Mouse (Mus musculus): ENCODE results near the gene Nrk. TPM values are rescaled to one million over a fixed set of nuclear protein-coding genes. Genes with fewer than 3 reads are reported as not detected.

Gene Nrk
- polyA plus RNA-seq, 1 experiment, result 0.01 TPM

- H3K27me3 ChIP-seq (ENCODE audit: control insufficient read depth), result no peaks in the 10 kb centered on the region
- no peaks in the 10 kb centered on the region for H3K9me3 ChIP-seq (ENCODE audit: control insufficient read depth, low read length)
- no peaks in the 10 kb centered on the region for H3K4me1 ChIP-seq (ENCODE audit: control insufficient read depth)
- H3K4me3 ChIP-seq (replicated peaks), result no peak overlapping the region
- TF ChIP-seq GATA1 (IDR thresholded peaks at IDR 0.05; ENCODE audit: low read length) (no peak), TAL1 (IDR thresholded peaks at IDR 0.05; ENCODE audit: low read length) (no peak)
- no peaks in the 10 kb centered on the region for H3K36me3 ChIP-seq (ENCODE audit: control insufficient read depth)
Measured at GRCm38 (mm10) chrX:139026532-139027097, 112.4 kb downstream of the Nrk start.

- Histone ChIP-seq H3K4me1 (ENCODE audit: control insufficient read depth) (no peaks in the 10 kb centered on the region), H3K9me3 (ENCODE audit: control insufficient read depth, low read length) (no peaks in the 10 kb centered on the region), H3K27me3 (ENCODE audit: control insufficient read depth) (no peaks in the 10 kb centered on the region), H3K36me3 (ENCODE audit: control insufficient read depth) (no peaks in the 10 kb centered on the region), H3K4me3 (replicated peaks) (no peak overlapping the region)
- TF ChIP-seq TAL1 (IDR thresholded peaks at IDR 0.05; ENCODE audit: low read length), result no peak
- TF ChIP-seq GATA1 (IDR thresholded peaks at IDR 0.05; ENCODE audit: low read length), result no peak
Measured at GRCm38 (mm10) chrX:139027296-139027695, 113.1 kb downstream of the Nrk start.

DNA sequence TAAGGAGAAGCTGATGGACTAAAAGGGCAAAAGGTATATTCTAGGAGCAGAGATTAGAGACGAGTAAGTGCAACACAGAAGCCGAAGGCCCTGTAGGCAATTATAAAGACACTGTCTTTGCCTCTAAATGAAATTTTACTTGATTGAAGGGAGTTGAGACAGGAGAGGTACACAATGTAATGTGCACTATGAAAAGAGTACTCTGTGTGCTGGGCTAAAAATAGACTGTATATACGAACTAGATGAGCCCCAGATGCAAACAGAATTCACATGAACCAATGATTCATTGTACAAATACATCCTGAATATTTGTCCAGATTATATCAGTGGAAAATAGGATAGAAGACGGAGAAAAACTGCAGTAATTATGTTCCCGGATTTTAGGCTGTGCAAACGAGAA is 113.7 kb downstream of the Nrk start:
- H3K9me3 ChIP-seq (ENCODE audit: control insufficient read depth, low read length), result no peaks in the 10 kb centered on the region
- H3K4me3 ChIP-seq (replicated peaks), result no peak overlapping the region
- H3K36me3 ChIP-seq (ENCODE audit: control insufficient read depth), result no peaks in the 10 kb centered on the region
- TF ChIP-seq TAL1 (IDR thresholded peaks at IDR 0.05; ENCODE audit: low read length), result no peak
- no peak for TF ChIP-seq GATA1 (IDR thresholded peaks at IDR 0.05; ENCODE audit: low read length)
- no peaks in the 10 kb centered on the region for H3K4me1 ChIP-seq (ENCODE audit: control insufficient read depth)
- no peaks in the 10 kb centered on the region for H3K27me3 ChIP-seq (ENCODE audit: control insufficient read depth)

DNA sequence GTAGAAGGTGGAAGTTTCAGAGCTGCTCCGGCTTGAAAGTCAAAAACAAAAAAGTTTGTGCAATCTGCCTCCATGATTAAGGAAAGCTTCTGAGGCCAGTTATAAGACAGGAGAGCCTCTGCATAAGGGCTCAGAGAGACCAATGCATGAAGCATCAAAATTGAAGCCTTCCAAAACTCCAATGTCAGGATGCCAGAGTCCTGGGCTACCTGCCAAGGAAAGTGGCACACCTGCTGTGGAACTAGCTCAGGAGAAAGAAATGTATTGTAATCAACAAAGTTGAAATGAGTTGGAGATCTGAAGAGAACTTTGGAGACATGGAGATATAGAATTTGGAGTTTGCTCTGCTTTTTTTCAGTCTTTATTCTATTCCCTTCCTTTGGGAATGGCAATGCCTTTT is 123.4 kb downstream of the Nrk start:
- Histone ChIP-seq H3K4me3 (replicated peaks) (no peak overlapping the region), H3K36me3 (ENCODE audit: control insufficient read depth) (no peaks in the 10 kb centered on the region), H3K9me3 (ENCODE audit: control insufficient read depth, low read length) (no peaks in the 10 kb centered on the region), H3K4me1 (ENCODE audit: control insufficient read depth) (no peaks in the 10 kb centered on the region), H3K27me3 (ENCODE audit: control insufficient read depth) (no peaks in the 10 kb centered on the region)
- TF ChIP-seq GATA1 (IDR thresholded peaks at IDR 0.05; ENCODE audit: low read length) (no peak), TAL1 (IDR thresholded peaks at IDR 0.05; ENCODE audit: low read length) (no peak)

- TF ChIP-seq TAL1 (IDR thresholded peaks at IDR 0.05; ENCODE audit: low read length) (no peak), GATA1 (IDR thresholded peaks at IDR 0.05; ENCODE audit: low read length) (no peak)
Measured at GRCm38 (mm10) chrX:139039314-139039713, 125.1 kb downstream of the Nrk start.

GRCm38 (mm10) chrX:139041148-139041547 is 126.9 kb downstream of the Nrk start:
- Histone ChIP-seq H3K36me3 (ENCODE audit: control insufficient read depth) (no peaks in the 10 kb centered on the region), H3K27me3 (ENCODE audit: control insufficient read depth) (no peaks in the 10 kb centered on the region), H3K4me1 (ENCODE audit: control insufficient read depth) (no peaks in the 10 kb centered on the region), H3K9me3 (ENCODE audit: control insufficient read depth, low read length) (no peaks in the 10 kb centered on the region), H3K4me3 (replicated peaks) (no peak overlapping the region)
- TF ChIP-seq GATA1 (IDR thresholded peaks at IDR 0.05; ENCODE audit: low read length) (no peak), TAL1 (IDR thresholded peaks at IDR 0.05; ENCODE audit: low read length) (no peak)

More at GRCm38 (mm10) chrX:139039314-139039713, 125.1 kb downstream of the Nrk start:
- Histone ChIP-seq H3K9me3 (ENCODE audit: control insufficient read depth, low read length) (no peaks in the 10 kb centered on the region), H3K4me1 (ENCODE audit: control insufficient read depth) (no peaks in the 10 kb centered on the region), H3K27me3 (ENCODE audit: control insufficient read depth) (no peaks in the 10 kb centered on the region), H3K36me3 (ENCODE audit: control insufficient read depth) (no peaks in the 10 kb centered on the region), H3K4me3 (replicated peaks) (no peak overlapping the region)

- TF ChIP-seq TAL1 (IDR thresholded peaks at IDR 0.05; ENCODE audit: low read length) (no peak), GATA1 (IDR thresholded peaks at IDR 0.05; ENCODE audit: low read length) (no peak)
- no peaks in the 10 kb centered on the region for H3K27me3 ChIP-seq (ENCODE audit: control insufficient read depth)
Measured at GRCm38 (mm10) chrX:139051976-139052375, 137.7 kb downstream of the Nrk start.

GRCm38 (mm10) chrX:139053149-139053548 is 138.9 kb downstream of the Nrk start:
- no peaks in the 10 kb centered on the region for H3K4me1 ChIP-seq (ENCODE audit: control insufficient read depth)
- H3K9me3 ChIP-seq (ENCODE audit: control insufficient read depth, low read length), result no peaks in the 10 kb centered on the region
- H3K27me3 ChIP-seq (ENCODE audit: control insufficient read depth), result no peaks in the 10 kb centered on the region
- TF ChIP-seq TAL1 (IDR thresholded peaks at IDR 0.05; ENCODE audit: low read length), result no peak
- TF ChIP-seq GATA1 (IDR thresholded peaks at IDR 0.05; ENCODE audit: low read length), result no peak
- H3K4me3 ChIP-seq (replicated peaks), result no peak overlapping the region
- H3K36me3 ChIP-seq (ENCODE audit: control insufficient read depth), result no peaks in the 10 kb centered on the region

More at GRCm38 (mm10) chrX:139051976-139052375, 137.7 kb downstream of the Nrk start:
- H3K4me1 ChIP-seq (ENCODE audit: control insufficient read depth), result no peaks in the 10 kb centered on the region
- H3K36me3 ChIP-seq (ENCODE audit: control insufficient read depth), result no peaks in the 10 kb centered on the region
- no peaks in the 10 kb centered on the region for H3K9me3 ChIP-seq (ENCODE audit: control insufficient read depth, low read length)
- H3K4me3 ChIP-seq (replicated peaks), result no peak overlapping the region

Other genes with a start within 250 kb of the Nrk start
- not detected in 2 replicates for gene Serpina7, start 170.8 kb downstream of the Nrk start, polyA plus RNA-seq (2012)
- gene 4930513O06Rik, start 171.8 kb downstream of the Nrk start, polyA plus RNA-seq (2012), result not detected in 2 replicates

Data from erythroblast, embryonic 14.5 days (primary cell).